Mouse (Mus musculus) central nervous system, embryonic 14 days (tissue): ENCODE results near the gene Olfr1098. TPM values are rescaled to one million over a fixed set of nuclear protein-coding genes. Genes with fewer than 3 reads are reported as not detected.

Experiments used
- polyA plus RNA-seq: library from polyadenylated mRNA; depleted of rRNA; stranded (reverse); fragments of >200 nt; gene quantifications from 2 replicates; pipeline ENCODE4 v1.2.3, GENCODE M21; 2012; rRNA removed

The Olfr1098 gene
- not detected in 2 replicates for polyA plus RNA-seq

DNA sequence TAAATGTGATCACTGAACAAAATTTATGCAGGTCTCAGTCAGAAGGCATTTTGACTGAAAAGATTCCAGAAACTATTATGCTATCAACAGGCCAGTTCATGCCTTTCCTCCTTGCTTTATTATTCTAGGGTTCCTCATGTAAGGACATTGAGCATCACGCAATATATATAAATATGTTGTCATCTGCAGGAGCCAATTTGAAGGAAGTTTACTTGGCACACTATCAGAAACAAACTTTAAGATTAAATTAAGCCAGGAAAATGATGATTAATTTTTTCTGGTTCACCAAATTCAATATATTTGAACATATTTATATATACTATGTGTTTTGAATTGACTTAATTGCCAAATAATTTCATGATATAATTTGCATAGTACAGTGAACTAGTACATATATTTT, at the start of gene Olfr1098:
Gene Olfr1098 (minus strand): TSS at position 101 of the 400 bp plus-strand sequence.

DNA sequence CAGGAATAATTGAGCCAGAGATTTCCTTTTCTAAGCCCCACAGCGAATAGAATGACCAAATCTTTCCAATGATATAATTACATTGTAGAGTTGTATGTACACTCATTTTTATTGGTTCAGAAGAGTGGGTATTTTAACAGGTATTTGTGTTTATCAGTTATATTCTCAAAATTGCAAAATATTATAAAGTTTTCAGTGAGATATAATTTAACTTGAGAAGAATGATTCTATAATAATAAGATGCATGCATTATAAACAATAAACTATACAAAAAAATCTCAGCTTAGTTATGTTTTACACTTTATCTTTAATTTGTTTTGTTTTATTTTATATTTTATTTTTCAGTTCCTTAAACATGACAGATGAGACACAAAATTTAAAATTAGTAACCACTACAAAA, 36.2 kb upstream of the Olfr1098 start, which contains the start of gene Olfr1099:
Gene Olfr1099 (minus strand): TSS at position 101 of the 400 bp plus-strand sequence.

DNA sequence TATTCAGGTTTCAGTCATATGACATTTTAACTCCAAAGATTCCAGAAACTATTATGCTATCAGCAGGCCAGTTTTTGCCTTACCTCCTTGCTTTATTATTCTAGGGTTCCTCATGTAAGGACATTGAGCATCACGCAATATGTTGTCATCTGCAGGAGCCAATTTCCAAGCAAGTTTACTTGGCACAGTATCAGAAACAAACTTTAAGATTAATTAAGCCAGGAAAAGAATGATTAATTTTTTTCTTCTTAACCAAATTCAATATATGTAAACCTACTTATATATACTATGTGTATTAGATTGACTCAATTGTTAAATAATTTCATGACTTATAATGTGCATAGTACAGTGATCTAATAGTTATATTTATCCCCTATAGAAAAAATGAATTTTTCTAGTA, 32.2 kb downstream of the Olfr1098 start, which contains the start of gene Olfr1097:
Gene Olfr1097 (minus strand): TSS at position 101 of the 400 bp plus-strand sequence.

DNA sequence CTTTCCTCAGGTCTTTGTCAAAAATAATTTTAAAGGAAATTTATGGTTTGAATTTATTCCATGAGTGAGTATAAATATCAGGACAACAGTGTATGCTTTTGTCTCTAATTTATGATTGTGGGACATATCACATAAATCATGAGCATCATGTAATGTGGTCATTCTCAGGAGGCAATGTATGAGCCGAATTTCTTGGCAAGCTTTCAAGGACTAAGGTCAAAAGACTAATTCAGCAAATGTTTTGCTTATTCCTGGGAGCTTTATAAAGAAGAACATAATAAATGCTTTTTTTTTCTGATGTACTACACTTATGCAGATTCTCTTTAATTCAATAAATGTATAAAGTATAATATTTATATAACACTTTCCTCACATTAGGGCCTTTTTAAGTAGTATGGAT, 49.6 kb downstream of the Olfr1098 start, which contains the start of gene Gm13723:
Gene Gm13723 (minus strand): TSS at position 101 of the 400 bp plus-strand sequence.

Other genes starting within 250 kb of the Olfr1098 start
- not detected in 2 replicates for gene Olfr1086, start 244.5 kb downstream of the Olfr1098 start, polyA plus RNA-seq
- gene Olfr1087, start 226.2 kb downstream of the Olfr1098 start, polyA plus RNA-seq, result not detected in 2 replicates
- gene Olfr1089, start 190.8 kb downstream of the Olfr1098 start, polyA plus RNA-seq, result not detected in 2 replicates
- not detected in 2 replicates for gene Olfr1090, start 165.6 kb downstream of the Olfr1098 start, polyA plus RNA-seq
- gene Olfr1093, start 142.1 kb downstream of the Olfr1098 start, polyA plus RNA-seq, result not detected in 2 replicates
- not detected in 2 replicates for gene Olfr141, start 114.5 kb downstream of the Olfr1098 start, polyA plus RNA-seq
- not detected in 2 replicates for gene Olfr1094, start 99.9 kb downstream of the Olfr1098 start, polyA plus RNA-seq
- gene Olfr1095, start 72.8 kb downstream of the Olfr1098 start, polyA plus RNA-seq, result not detected in 2 replicates
- not detected in 2 replicates for gene Gm13723, start 49.7 kb downstream of the Olfr1098 start, polyA plus RNA-seq
- not detected in 2 replicates for gene Olfr1097, start 32.3 kb downstream of the Olfr1098 start, polyA plus RNA-seq
- gene Olfr1099, start 36.1 kb upstream of the Olfr1098 start, polyA plus RNA-seq, result not detected in 2 replicates
- gene Olfr1100, start 55.4 kb upstream of the Olfr1098 start, polyA plus RNA-seq, result not detected in 2 replicates
- not detected in 2 replicates for gene Olfr1101, start 66.7 kb upstream of the Olfr1098 start, polyA plus RNA-seq
- gene Olfr1102, start 73.9 kb upstream of the Olfr1098 start, polyA plus RNA-seq, result not detected in 2 replicates
- not detected in 2 replicates for gene Olfr1104, start 102.5 kb upstream of the Olfr1098 start, polyA plus RNA-seq
- gene Olfr1105, start 112.0 kb upstream of the Olfr1098 start, polyA plus RNA-seq, result not detected in 2 replicates
- gene Olfr1106, start 127.7 kb upstream of the Olfr1098 start, polyA plus RNA-seq, result not detected in 2 replicates
- gene Olfr1107, start 151.3 kb upstream of the Olfr1098 start, polyA plus RNA-seq, result not detected in 2 replicates
- not detected in 2 replicates for gene Olfr1109, start 171.5 kb upstream of the Olfr1098 start, polyA plus RNA-seq
- not detected in 2 replicates for gene Olfr259, start 190.0 kb upstream of the Olfr1098 start, polyA plus RNA-seq
- not detected in 2 replicates for gene Olfr1110, start 215.8 kb upstream of the Olfr1098 start, polyA plus RNA-seq
- gene Olfr1111, start 228.1 kb upstream of the Olfr1098 start, polyA plus RNA-seq, result not detected in 2 replicates